Mouse (Mus musculus) liver, embryonic 14.5 days (tissue): ENCODE data around the gene Eri3. TPM values are rescaled to one million over a fixed set of nuclear protein-coding genes. Genes with fewer than 3 reads are reported as not detected.

ENCODE experiments used
- ATAC-seq: fragments of 200-750 bp; cut with Nextera tagmentation; 2 replicates; pipeline ENCODE4 v1.8.0; 2017; ENCODE audit warnings: moderate number of reproducible peaks, mild to moderate bottlenecking, moderate library complexity; ENCODE audit not compliant: insufficient read depth
- DNase-seq, 3 experiments: peaks; one replicate each; pipeline ENCODE4 v3.0.0-alpha.2; 2012 to 2013; ENCODE audit warnings: low read depth in 3 of 3, low spot score in 3 of 3
- H3K27ac ChIP-seq: fragments of 300-500 bp; sonication (generic); 2 replicates; pipeline ENCODE4 v1.5.1; 2014; ENCODE audit warnings: moderate library complexity, mild to moderate bottlenecking, control low read depth, inconsistent platforms
- H3K27me3 ChIP-seq: fragments of 300-500 bp; sonication (generic); 2 replicates; pipeline ENCODE4 v1.6.1; 2014; ENCODE audit warnings: mild to moderate bottlenecking, low read length, moderate library complexity; ENCODE audit not compliant: control insufficient read depth, insufficient read depth
- H3K36me3 ChIP-seq: fragments of 300-500 bp; sonication (generic); replicated peaks from 2 replicates; pipeline ENCODE4 v1.6.1; 2014; ENCODE audit warnings: low read depth; ENCODE audit not compliant: control insufficient read depth, insufficient read depth
- H3K4me1 ChIP-seq, 2 experiments: fragments of 200-500 bp in 1 of 2; fragments of 300-500 bp in 1 of 2; sonication (generic) in 1 of 2; replicated peaks; 2 replicates each; pipeline ENCODE4 v1.6.1; 2012 to 2014; ENCODE audit warnings: antibody characterized with exemption in 1 of 2, inconsistent platforms in 1 of 2, low read length in 1 of 2; ENCODE audit not compliant: control insufficient read depth in 2 of 2, insufficient read depth in 2 of 2
- H3K4me2 ChIP-seq: fragments of 300-500 bp; sonication (generic); 2 replicates; pipeline ENCODE4 v1.6.1; 2014; ENCODE audit warnings: low read depth, mild to moderate bottlenecking, control low read depth, moderate library complexity
- H3K4me3 ChIP-seq, 2 experiments: fragments of 200-500 bp in 1 of 2; fragments of 300-500 bp in 1 of 2; sonication (generic) in 1 of 2; 2 replicates each; pipeline ENCODE4 v1.5.1; 2012 to 2014; ENCODE audit warnings: low read depth in 2 of 2, low read length in 2 of 2, mild to moderate bottlenecking in 2 of 2, control low read depth in 1 of 2, inconsistent platforms in 1 of 2, moderate library complexity in 1 of 2; ENCODE audit not compliant: insufficient read depth in 1 of 2
- H3K9ac ChIP-seq: fragments of 300-500 bp; sonication (generic); replicated peaks from 2 replicates; pipeline ENCODE4 v1.6.1; 2014; ENCODE audit warnings: mild to moderate bottlenecking, control low read depth, moderate library complexity
- H3K9me3 ChIP-seq: fragments of 300-500 bp; sonication (generic); 2 replicates; pipeline ENCODE4 v1.6.1; 2016; ENCODE audit warnings: low read length, mixed read lengths; ENCODE audit not compliant: control insufficient read depth
- CTCF ChIP-seq: IDR thresholded peaks from 2 replicates; pipeline ENCODE4 v1.5.1; 2016; ENCODE audit warnings: antibody characterized with exemption, low read depth, control low read depth
- EP300 ChIP-seq: IDR thresholded peaks from 2 replicates; pipeline ENCODE4 v1.6.1; 2016; ENCODE audit warnings: antibody characterized with exemption, low read depth
- WGBS: fragments of 180-500 bp; shearing (Covaris S2); extraction: QIAGEN DNeasy Blood & Tissue Kit; methylation state at CpG from one replicate; pipeline ENCODE4 v1.1.7; 2014; ENCODE audit not compliant: insufficient replicate concordance; 5-methylcytosine and 5-hydroxymethylcytosine counted together
- polyA plus RNA-seq, 2 experiments: library from polyadenylated mRNA; depleted of rRNA in 1 of 2; stranded (reverse) in 1 of 2; unstranded in 1 of 2; fragments of >200 nt; fragmentation: Nextera tagmentation in 1 of 2; extraction: Ambion mirVana in 1 of 2; gene quantifications; 2 replicates each; pipeline versions ENCODE4 v1.2.1 to v1.2.3; 2012 to 2014

The Eri3 gene
- polyA plus RNA-seq, 2 experiments: 20.1 to 29.8 TPM

DNA sequence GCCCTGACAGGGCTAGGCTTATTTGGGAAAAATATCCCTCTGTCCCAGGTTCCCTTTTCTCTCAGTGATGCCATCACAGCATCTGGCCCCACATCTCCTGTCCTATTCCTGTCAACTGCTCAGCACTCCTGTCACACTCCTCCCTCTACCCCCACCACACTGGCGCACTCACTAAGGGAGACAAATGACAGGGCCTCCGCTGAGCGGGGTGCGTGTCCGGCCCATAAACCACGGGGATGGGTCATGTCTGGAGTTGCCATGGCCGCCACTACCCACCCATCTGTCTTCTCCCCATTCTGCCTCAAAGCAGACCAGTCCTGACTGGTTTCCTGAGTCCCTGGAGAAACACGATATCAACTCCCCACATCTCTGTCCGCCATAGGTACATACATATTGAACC, 121.9 kb downstream of the Eri3 start:
- Histone ChIP-seq H3K27me3 (no peaks in the 10 kb centered on the region), H3K4me3 (no peak overlapping the region), H3K9ac (no peak overlapping the region), H3K4me2 (no peak overlapping the region), H3K27ac (no peak overlapping the region), H3K9me3 (no peaks in the 10 kb centered on the region), H3K36me3 (peaks cover 15% of the 10 kb centered on the region), H3K4me1 (no peaks in the 10 kb centered on the region)
- ATAC-seq (no peak), DNase-seq (no peak)
- no peak for TF ChIP-seq CTCF
- no peak for TF ChIP-seq EP300
- 54% methylated on average over 9 of the region's 9 CpGs for WGBS

DNA sequence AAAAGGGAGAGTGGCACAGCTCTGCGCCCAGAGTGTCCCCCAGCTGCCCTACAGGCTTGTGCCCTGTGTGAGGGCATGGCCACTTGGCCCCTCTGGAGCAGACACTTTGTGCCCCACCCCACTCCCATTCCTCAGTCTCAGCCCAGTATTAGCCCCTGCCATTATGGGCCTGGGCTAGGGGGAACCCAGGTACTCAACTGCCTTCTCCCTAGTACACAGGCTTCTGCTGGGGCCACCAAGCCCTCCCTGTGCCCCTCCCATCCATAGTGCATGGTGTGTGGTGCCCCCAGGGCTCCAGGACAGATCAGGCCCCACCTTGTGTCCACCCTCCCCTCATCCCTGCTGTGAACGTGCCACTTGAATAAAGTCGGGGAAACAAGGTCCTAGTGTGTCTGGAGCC, 123.7 kb downstream of the Eri3 start:
- H3K9ac ChIP-seq: no peak overlapping the region
- no peaks in the 10 kb centered on the region for H3K27me3 ChIP-seq
- no peaks in the 10 kb centered on the region for H3K9me3 ChIP-seq
- H3K4me1 ChIP-seq: no peaks in the 10 kb centered on the region
- no peak overlapping the region for H3K4me2 ChIP-seq
- WGBS: 81% methylated on average over 3 of the region's 3 CpGs
- no peak for ATAC-seq
- TF ChIP-seq CTCF (no peak), EP300 (no peak)
- peaks cover 19% of the 10 kb centered on the region for H3K36me3 ChIP-seq
- no peak overlapping the region for H3K4me3 ChIP-seq
- no peak overlapping the region for H3K27ac ChIP-seq
- DNase-seq: no peak

- no peak overlapping the region for H3K9ac ChIP-seq
- DNase-seq: peak; percentile 40 to 53 (median 51)
- no peak for ATAC-seq
- H3K4me3 ChIP-seq: no peak overlapping the region
- peaks cover 19% of the 10 kb centered on the region for H3K36me3 ChIP-seq
- H3K27me3 ChIP-seq: no peaks in the 10 kb centered on the region
- TF ChIP-seq EP300 (no peak), CTCF (peak; percentile 91)
- H3K4me1 ChIP-seq: peaks cover 0 to 3% of the 10 kb centered on the region in 2 experiments; a peak in 2 of 4 replicates
- WGBS: 16% methylated on average over 3 of the region's 3 CpGs
- H3K4me2 ChIP-seq: no peak overlapping the region
- H3K27ac ChIP-seq: no peak overlapping the region
- H3K9me3 ChIP-seq: no peaks in the 10 kb centered on the region
These were observed 126.7 kb downstream of the Eri3 start for GRCm38 (mm10) chr4:117676903-117677302.

- no peaks in the 10 kb centered on the region for H3K27me3 ChIP-seq
- TF ChIP-seq CTCF: 0 out of 2 replicates have a peak, but pooled peaks have one; percentile 39
- no peak for TF ChIP-seq EP300
- no peaks in the 10 kb centered on the region for H3K9me3 ChIP-seq
- peak overlapping the region; percentile 85 to 89; a peak in 3 of 4 replicates for H3K4me3 ChIP-seq
- H3K4me1 ChIP-seq: peaks cover 0 to 3% of the 10 kb centered on the region in 2 experiments; a peak in 2 of 4 replicates
- DNase-seq (no peak), ATAC-seq (no peak)
- no peak overlapping the region for H3K27ac ChIP-seq
- H3K36me3 ChIP-seq: peaks cover 4% of the 10 kb centered on the region
- H3K4me2 ChIP-seq: peak overlapping the region; percentile 83
- peak overlapping the region; percentile 68 for H3K9ac ChIP-seq
- WGBS: 69% methylated on average over 6 of the region's 6 CpGs
These were observed 130.8 kb downstream of the Eri3 start for GRCm38 (mm10) chr4:117680963-117681362.

- peak; percentile 68 to 75 (median 72) for DNase-seq
- peaks cover 0 to 3% of the 10 kb centered on the region in 2 experiments; a peak in 2 of 4 replicates for H3K4me1 ChIP-seq
- H3K9me3 ChIP-seq: no peaks in the 10 kb centered on the region
- H3K27me3 ChIP-seq: no peaks in the 10 kb centered on the region
- peak; percentile 84 for ATAC-seq
- peaks cover 4% of the 10 kb centered on the region for H3K36me3 ChIP-seq
- peak within 1 kb of the TSS; percentile 3 for H3K27ac ChIP-seq
- H3K9ac ChIP-seq: peak within 1 kb of the TSS; percentile 68
- H3K4me2 ChIP-seq: peak within 1 kb of the TSS; percentile 83
- no peak for TF ChIP-seq EP300
- 0 out of 2 replicates have a peak, but pooled peaks have one; percentile 2 for TF ChIP-seq CTCF
- peak within 1 kb of the TSS; percentile 85 to 89 for H3K4me3 ChIP-seq
- WGBS: under 1% methylated on average over 33 of the region's 33 CpGs
These were observed 131.8 kb downstream of the Eri3 start, which contains the start of gene Dmap1 for GRCm38 (mm10) chr4:117681931-117682461. Dmap1 (minus strand) TSS chr4:117682273.
